Mouse (Mus musculus) stomach, postnatal 0 days (tissue): ENCODE results near the gene Amdhd1.

Source experiments
- CTCF ChIP-seq: IDR thresholded peaks from 2 replicates; pipeline ENCODE4 v1.5.1; 2016; ENCODE audit warnings: antibody characterized with exemption, low read depth, mild to moderate bottlenecking, moderate library complexity
- EP300 ChIP-seq: optimal IDR thresholded peaks from 2 replicates; pipeline ENCODE3; 2016; ENCODE audit warnings: antibody characterized with exemption

GRCm38 (mm10) chr10:93517754-93518153 lies 22.1 kb downstream of the Amdhd1 start:
- TF ChIP-seq CTCF (no peak), EP300 (no peak)
